Mouse (Mus musculus): ENCODE data around the gene Lemd1. TPM values are rescaled to one million over a fixed set of nuclear protein-coding genes. Genes with fewer than 3 reads are reported as not detected.

Gene Lemd1
- polyA plus RNA-seq, 1 experiment from 2014 or later = 1.2 TPM

DNA sequence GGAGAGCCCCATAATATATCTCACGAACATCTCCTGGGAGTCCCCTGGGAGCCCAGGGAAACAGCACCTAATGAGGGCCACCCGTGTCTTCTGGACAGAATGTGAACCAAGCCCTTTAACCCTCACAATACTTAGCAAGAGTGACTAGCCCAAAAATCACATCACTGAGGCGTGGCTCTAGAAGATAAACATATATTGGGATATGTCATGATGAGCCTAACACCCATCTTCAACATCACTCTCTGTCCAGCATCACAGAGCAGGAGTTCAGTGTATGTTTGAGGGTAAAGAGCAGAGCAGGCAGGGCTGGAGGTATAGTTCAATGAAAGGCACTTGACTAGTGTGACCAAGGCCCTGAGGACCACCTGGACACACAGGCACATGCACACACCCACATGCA is 38.4 kb downstream of the Lemd1 start, which contains the start of gene Gm10188:
Gene Gm10188 (minus strand): TSS at position 101 of the 400 bp plus-strand sequence.
- Histone ChIP-seq H3K4me2 (no peak within 1 kb of the TSS), H3K4me3 (replicated peaks) (no peak within 1 kb of the TSS)
- ATAC-seq (ENCODE audit: insufficient number of reproducible peaks, insufficient read depth, low FRiP score, low TSS enrichment, low read depth) = no peak

DNA sequence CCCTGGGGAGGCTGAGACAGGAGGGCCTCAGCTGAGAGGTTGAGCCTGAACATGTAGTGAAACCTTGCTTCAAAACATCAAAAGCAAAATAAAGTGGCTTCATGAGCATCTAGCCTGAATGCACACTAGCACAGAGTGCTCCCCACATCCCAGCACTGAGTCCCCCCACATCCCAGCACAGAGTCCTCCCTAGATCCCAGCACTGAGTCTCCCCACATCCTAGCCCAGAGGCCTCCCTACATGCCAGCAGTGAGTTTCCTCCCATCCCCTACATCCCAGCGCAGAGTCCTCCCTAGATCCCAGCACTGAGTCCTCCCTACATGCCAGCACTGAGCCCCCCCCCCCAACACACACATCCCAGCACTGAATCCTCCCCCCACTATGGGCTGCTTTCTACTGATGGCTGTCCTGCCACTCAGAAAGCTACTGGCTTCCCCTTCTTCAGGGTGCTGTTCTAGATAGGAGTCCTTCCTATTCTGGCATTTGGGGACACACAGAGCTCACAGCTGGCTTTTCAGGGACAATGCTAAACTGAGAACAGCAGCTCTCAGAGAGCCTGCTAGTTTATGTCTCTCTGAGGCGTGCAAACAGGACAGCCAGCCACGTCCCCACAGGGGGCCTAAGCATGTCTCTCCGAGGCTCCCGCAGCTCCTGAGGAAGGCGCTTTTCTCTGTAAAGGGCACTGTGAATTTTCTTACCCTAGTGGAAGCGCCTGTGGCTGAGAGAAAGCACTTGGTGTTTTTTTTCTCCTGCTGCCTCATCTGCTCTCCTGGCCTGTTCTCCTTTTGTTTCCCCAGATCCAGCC is 40.4 kb downstream of the Lemd1 start:
- H3K9ac ChIP-seq (replicated peaks) = no peak overlapping the region
- no peak overlapping the region for H3K27ac ChIP-seq
- ATAC-seq (ENCODE audit: insufficient number of reproducible peaks, insufficient read depth, low FRiP score, low TSS enrichment, low read depth) = no peak
- peaks cover 3% of the 10 kb centered on the region; the same call in 1 of the 2 replicates for H3K4me1 ChIP-seq (replicated peaks)
- H3K4me2 ChIP-seq = no peak overlapping the region
- no peaks in the 10 kb centered on the region for H3K9me3 ChIP-seq
- H3K27me3 ChIP-seq = peaks cover 26% of the 10 kb centered on the region
- 45% methylated on average over 7 of the region's 7 CpGs for WGBS
- no peak overlapping the region for H3K4me3 ChIP-seq (replicated peaks)
- H3K36me3 ChIP-seq = no peaks in the 10 kb centered on the region

More for the DNA sequence above, 38.4 kb downstream of the Lemd1 start, which contains the start of gene Gm10188:
- WGBS = 91% methylated on average over 3 of the region's 3 CpGs
- Histone ChIP-seq H3K36me3 (no peaks in the 10 kb centered on the region), H3K9ac (replicated peaks) (no peak within 1 kb of the TSS), H3K9me3 (no peaks in the 10 kb centered on the region), H3K4me1 (replicated peaks) (peaks cover under 1% of the 10 kb centered on the region; the same call in 1 of the 2 replicates), H3K27ac (no peak within 1 kb of the TSS), H3K27me3 (peaks cover 14% of the 10 kb centered on the region)

DNA sequence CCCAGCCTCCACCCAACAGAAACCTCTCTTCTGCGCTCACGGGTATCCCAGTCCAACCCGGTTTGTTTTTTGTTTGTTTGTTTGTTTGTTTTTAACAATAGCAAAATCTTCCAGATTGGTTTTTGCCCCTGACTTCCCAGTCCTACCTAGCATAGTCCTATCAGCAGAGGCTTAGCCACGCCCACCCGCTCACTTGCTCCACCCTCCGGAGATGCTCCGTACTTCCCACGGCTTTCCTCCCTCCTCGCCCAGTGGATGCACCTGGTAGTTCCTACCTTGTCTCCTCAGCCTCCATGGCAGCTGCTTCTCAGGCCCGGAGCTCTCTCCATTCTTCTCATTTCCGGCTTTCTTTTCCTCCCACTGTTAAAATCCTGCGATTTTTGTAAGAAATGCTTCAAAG is 42.3 kb downstream of the Lemd1 start:
- Histone ChIP-seq H3K9me3 (no peaks in the 10 kb centered on the region), H3K9ac (replicated peaks) (no peak overlapping the region), H3K4me2 (no peak overlapping the region), H3K4me1 (replicated peaks) (peaks cover 3% of the 10 kb centered on the region; the same call in 1 of the 2 replicates), H3K27me3 (peaks cover 27% of the 10 kb centered on the region), H3K27ac (no peak overlapping the region), H3K4me3 (replicated peaks) (no peak overlapping the region), H3K36me3 (no peaks in the 10 kb centered on the region)
- WGBS = 25% methylated on average over 12 of the region's 12 CpGs
- ATAC-seq (ENCODE audit: insufficient number of reproducible peaks, insufficient read depth, low FRiP score, low TSS enrichment, low read depth) = no peak

- no peak for ATAC-seq (ENCODE audit: insufficient number of reproducible peaks, insufficient read depth, low FRiP score, low TSS enrichment, low read depth)
- no peaks in the 10 kb centered on the region for H3K9me3 ChIP-seq
- no peak overlapping the region for H3K4me2 ChIP-seq
- no peak overlapping the region for H3K27ac ChIP-seq
- no peak overlapping the region for H3K9ac ChIP-seq (replicated peaks)
- H3K4me3 ChIP-seq (replicated peaks) = no peak overlapping the region
- no peaks in the 10 kb centered on the region for H3K36me3 ChIP-seq
- peaks cover 3% of the 10 kb centered on the region; the same call in 1 of the 2 replicates for H3K4me1 ChIP-seq (replicated peaks)
- peaks cover 33% of the 10 kb centered on the region for H3K27me3 ChIP-seq
- 42% methylated on average over 9 of the region's 9 CpGs for WGBS
Measured at GRCm38 (mm10) chr1:132234757-132235273, 43.6 kb downstream of the Lemd1 start.

- H3K9ac ChIP-seq (replicated peaks) = no peak overlapping the region
- no peak overlapping the region for H3K4me3 ChIP-seq (replicated peaks)
- peaks cover 34% of the 10 kb centered on the region for H3K27me3 ChIP-seq
- 23% methylated on average over 6 of the region's 6 CpGs for WGBS
- no peaks in the 10 kb centered on the region for H3K36me3 ChIP-seq
- H3K9me3 ChIP-seq = no peaks in the 10 kb centered on the region
- H3K27ac ChIP-seq = no peak overlapping the region
- no peak for ATAC-seq (ENCODE audit: insufficient number of reproducible peaks, insufficient read depth, low FRiP score, low TSS enrichment, low read depth)
- H3K4me2 ChIP-seq = no peak overlapping the region
- H3K4me1 ChIP-seq (replicated peaks) = peaks cover 3% of the 10 kb centered on the region; the same call in 1 of the 2 replicates
Measured at GRCm38 (mm10) chr1:132237585-132238159, 46.4 kb downstream of the Lemd1 start.

DNA sequence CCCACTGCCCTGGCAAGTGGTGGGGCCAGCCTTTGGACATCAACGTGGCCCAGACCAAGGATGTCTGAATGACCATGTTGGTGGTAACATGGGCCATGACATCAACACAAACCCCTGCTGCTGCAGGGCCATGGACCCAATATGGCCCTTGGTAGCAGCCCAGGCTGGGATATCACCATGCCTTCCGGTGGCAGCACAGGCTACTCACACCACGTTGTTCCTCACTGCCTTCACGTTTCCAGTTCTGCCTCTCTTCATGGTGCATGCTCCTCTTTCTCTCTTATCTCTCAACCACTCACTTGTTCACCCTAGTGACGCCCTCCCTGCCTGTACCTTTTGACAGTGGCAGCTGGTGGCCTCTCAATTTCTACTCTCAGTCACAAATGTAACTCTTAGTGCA is 53.8 kb downstream of the Lemd1 start:
- Histone ChIP-seq H3K27ac (no peak overlapping the region), H3K27me3 (no peaks in the 10 kb centered on the region), H3K4me1 (replicated peaks) (no peaks in the 10 kb centered on the region), H3K4me2 (no peak overlapping the region), H3K4me3 (replicated peaks) (no peak overlapping the region), H3K36me3 (no peaks in the 10 kb centered on the region), H3K9me3 (no peaks in the 10 kb centered on the region), H3K9ac (replicated peaks) (no peak overlapping the region)
- ATAC-seq (ENCODE audit: insufficient number of reproducible peaks, insufficient read depth, low FRiP score, low TSS enrichment, low read depth) = no peak
- 83% methylated on average over 5 of the region's 5 CpGs for WGBS

DNA sequence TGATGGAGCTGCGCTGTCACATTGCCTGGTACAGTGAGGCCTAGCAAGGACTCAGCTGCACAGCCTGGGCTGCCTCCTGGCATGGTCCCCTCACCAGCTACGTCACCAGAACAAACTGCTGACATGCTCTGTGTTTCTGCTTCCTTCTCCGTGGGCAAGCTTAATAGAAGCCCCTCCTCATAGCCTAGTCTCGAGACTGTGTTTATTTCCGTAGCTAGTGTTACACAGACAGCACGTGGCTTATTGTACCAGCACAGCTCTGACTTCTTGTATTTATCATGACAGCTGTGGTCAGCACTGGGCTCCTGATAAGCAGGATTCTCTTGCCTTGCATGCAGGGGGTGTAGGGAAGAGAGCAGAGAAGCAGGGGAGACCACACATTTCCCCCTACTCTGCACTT is 54.9 kb downstream of the Lemd1 start:
- no peaks in the 10 kb centered on the region for H3K4me1 ChIP-seq (replicated peaks)
- ATAC-seq (ENCODE audit: insufficient number of reproducible peaks, insufficient read depth, low FRiP score, low TSS enrichment, low read depth) = no peak

GRCm38 (mm10) chr1:132246641-132247040 is 55.4 kb downstream of the Lemd1 start:
- H3K9ac ChIP-seq (replicated peaks) = no peak overlapping the region
- H3K27me3 ChIP-seq = no peaks in the 10 kb centered on the region
- no peak for ATAC-seq (ENCODE audit: insufficient number of reproducible peaks, insufficient read depth, low FRiP score, low TSS enrichment, low read depth)
- H3K27ac ChIP-seq = no peak overlapping the region
- no peaks in the 10 kb centered on the region for H3K36me3 ChIP-seq
- H3K4me3 ChIP-seq (replicated peaks) = no peak overlapping the region
- H3K9me3 ChIP-seq = no peaks in the 10 kb centered on the region
- H3K4me2 ChIP-seq = no peak overlapping the region
- no peaks in the 10 kb centered on the region for H3K4me1 ChIP-seq (replicated peaks)
- 88% methylated on average over 4 of the region's 4 CpGs for WGBS

More for the DNA sequence above, 54.9 kb downstream of the Lemd1 start:
- H3K9me3 ChIP-seq = no peaks in the 10 kb centered on the region
- H3K27ac ChIP-seq = no peak overlapping the region
- no peak overlapping the region for H3K4me3 ChIP-seq (replicated peaks)
- no peaks in the 10 kb centered on the region for H3K27me3 ChIP-seq
- no peaks in the 10 kb centered on the region for H3K36me3 ChIP-seq
- 57% methylated on average over 6 of the region's 6 CpGs for WGBS
- no peak overlapping the region for H3K9ac ChIP-seq (replicated peaks)
- H3K4me2 ChIP-seq = no peak overlapping the region

- H3K4me1 ChIP-seq (replicated peaks) = no peaks in the 10 kb centered on the region
- ATAC-seq (ENCODE audit: insufficient number of reproducible peaks, insufficient read depth, low FRiP score, low TSS enrichment, low read depth) = no peak
- H3K4me3 ChIP-seq (replicated peaks) = no peak overlapping the region
- no peaks in the 10 kb centered on the region for H3K27me3 ChIP-seq
- no peak overlapping the region for H3K9ac ChIP-seq (replicated peaks)
- H3K27ac ChIP-seq = no peak overlapping the region
- no peaks in the 10 kb centered on the region for H3K9me3 ChIP-seq
- 83% methylated on average over 6 of the region's 6 CpGs for WGBS
- no peaks in the 10 kb centered on the region for H3K36me3 ChIP-seq
- H3K4me2 ChIP-seq = no peak overlapping the region
Measured at GRCm38 (mm10) chr1:132254467-132254866, 63.2 kb downstream of the Lemd1 start.

GRCm38 (mm10) chr1:132260331-132260730 is 69.1 kb downstream of the Lemd1 start:
- Histone ChIP-seq H3K4me2 (no peak overlapping the region), H3K4me3 (replicated peaks) (no peak overlapping the region), H3K36me3 (no peaks in the 10 kb centered on the region), H3K4me1 (replicated peaks) (peaks cover 4% of the 10 kb centered on the region), H3K9me3 (no peaks in the 10 kb centered on the region), H3K9ac (replicated peaks) (no peak overlapping the region), H3K27me3 (no peaks in the 10 kb centered on the region), H3K27ac (no peak overlapping the region)
- ATAC-seq (ENCODE audit: insufficient number of reproducible peaks, insufficient read depth, low FRiP score, low TSS enrichment, low read depth) = no peak
- WGBS = 86% methylated on average over 1 of the region's 1 CpGs

DNA sequence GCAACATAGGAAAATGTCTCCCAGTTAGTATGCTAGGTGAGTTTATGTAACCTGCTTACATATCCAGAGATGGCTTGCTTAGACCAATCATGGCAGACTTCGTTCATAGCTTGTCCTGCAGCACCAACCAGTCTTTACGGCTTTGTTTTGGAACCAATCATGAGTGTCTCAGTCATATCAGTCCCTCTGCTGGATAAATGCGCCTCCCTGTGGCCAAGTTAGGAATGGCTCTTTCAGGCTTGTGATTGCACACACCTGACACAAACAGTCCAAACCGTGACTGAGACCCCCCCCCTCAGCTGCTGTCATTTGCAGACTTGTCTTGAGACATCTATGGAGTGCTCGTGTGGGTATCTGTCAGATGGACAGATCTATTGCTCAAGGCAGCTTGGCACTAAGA is 69.8 kb downstream of the Lemd1 start:
- no peak overlapping the region for H3K4me2 ChIP-seq
- no peak overlapping the region for H3K27ac ChIP-seq
- peaks cover 5% of the 10 kb centered on the region for H3K4me1 ChIP-seq (replicated peaks)
- H3K9ac ChIP-seq (replicated peaks) = no peak overlapping the region
- H3K27me3 ChIP-seq = no peaks in the 10 kb centered on the region
- H3K4me3 ChIP-seq (replicated peaks) = no peak overlapping the region
- no peaks in the 10 kb centered on the region for H3K36me3 ChIP-seq
- no peaks in the 10 kb centered on the region for H3K9me3 ChIP-seq
- 63% methylated on average over 5 of the region's 5 CpGs for WGBS
- no peak for ATAC-seq (ENCODE audit: insufficient number of reproducible peaks, insufficient read depth, low FRiP score, low TSS enrichment, low read depth)

All from limb, embryonic 12.5 days (tissue).